Mouse (Mus musculus) induced T-regulatory cell, adult 2 months (primary cell): Measurements from ENCODE around the gene Cbll1.
"Not testable (repeated sequence)": the region's sequence is repeated elsewhere in the genome, so short reads cannot be mapped to it uniquely, and the experiment has no call there.

Experiments
- DNase-seq: peaks from one replicate; pipeline ENCODE4 v3.0.0-alpha.2; 2012; ENCODE audit warnings: low read depth

Gene Cbll1

DNA sequence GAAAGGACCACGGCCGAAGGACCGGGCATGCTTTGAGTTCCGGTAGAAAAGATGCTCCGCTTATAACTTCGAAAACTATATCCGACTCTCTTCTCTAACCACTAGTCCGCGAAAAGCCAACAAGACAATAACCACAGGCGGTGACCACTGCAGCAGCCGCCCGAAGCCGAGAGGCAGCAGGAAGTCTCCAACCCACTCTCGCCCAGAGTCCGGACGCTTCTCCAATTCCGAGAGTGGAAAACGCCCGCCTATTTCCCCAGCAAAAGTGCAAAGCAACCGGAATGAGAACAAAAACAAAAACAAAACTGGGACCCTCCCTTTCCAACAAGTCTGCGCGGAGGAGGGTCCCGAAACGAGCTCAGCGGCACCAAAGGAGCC lies 491 bp downstream of the Cbll1 start:
- no peak for DNase-seq

DNA sequence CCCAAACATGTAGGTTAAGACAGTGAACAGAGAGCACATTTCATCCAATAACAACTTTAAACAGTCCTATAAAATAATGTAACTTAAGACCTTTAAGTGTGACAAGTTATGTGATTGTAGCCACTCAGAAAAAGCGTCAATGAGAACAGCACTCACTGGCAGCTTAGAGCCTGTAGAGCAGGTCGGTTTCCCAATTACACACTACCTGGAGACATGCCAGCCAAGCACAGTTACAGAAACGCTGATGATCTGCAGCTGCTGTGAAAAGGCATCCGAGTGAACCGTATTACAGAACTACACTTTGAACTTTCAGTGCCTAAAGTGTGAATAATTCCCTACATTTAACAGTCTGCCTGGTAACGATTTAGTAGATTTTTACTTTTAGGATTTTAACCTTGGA lies 13.0 kb downstream of the Cbll1 start:
- no peak for DNase-seq

DNA sequence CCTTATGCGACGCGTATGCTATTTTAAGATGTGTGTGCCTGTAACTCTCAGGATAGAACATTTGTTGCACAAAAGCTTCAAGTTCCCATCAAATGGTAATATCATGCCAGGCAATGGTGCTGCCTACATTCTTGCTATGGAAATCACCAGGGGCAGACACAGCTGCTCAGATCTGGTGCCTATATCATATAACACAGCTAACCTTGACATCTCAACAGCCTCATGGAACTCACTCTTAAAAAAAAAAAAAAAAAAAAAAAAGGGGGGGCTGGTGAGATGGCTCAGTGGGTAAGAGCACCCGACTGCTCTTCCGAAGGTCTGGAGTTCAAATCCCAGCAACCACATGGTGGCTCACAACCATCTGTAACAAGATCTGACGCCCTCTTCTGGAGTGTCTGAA lies 21.2 kb downstream of the Cbll1 start:
- DNase-seq: not testable (repeated sequence)

DNA sequence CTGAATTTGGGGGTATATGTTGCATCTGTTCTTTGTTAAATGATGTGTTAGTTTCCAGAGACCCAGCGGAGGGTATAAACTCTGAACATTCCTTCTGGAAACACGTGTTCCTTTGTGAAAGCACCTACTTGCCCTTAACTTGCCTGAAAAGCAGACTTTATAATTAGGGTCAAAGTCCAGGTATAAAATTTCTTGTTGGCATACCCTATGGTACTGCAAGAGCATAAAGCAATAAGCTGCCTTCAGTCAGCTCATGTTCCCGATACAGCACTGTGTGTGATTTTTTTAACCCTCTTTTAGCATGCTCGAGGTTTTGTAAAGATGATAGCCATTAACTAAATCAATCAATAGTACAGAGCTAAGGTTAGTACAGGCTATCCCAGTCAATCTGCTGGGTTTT lies 36.8 kb downstream of the Cbll1 start:
- DNase-seq: no peak

DNA sequence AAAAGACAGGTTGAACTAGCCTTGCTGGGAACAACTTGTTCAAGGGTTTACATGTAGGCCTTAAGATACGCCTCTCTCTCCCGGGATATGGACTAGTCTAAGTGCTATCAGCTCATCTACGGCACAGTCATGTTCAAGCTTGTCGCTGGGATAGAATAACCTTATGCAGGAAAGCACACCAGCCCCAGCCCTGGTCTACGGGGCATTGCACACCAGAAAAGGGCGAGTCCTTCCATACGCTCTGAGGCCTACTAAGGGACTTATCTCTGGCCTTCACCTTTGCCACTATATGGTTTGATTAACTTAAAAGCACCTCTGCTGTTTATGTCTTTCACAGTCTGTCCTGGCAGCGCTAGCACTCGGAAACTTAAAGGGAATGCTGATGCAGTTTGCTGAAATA lies 38.0 kb downstream of the Cbll1 start:
- no peak for DNase-seq

DNA sequence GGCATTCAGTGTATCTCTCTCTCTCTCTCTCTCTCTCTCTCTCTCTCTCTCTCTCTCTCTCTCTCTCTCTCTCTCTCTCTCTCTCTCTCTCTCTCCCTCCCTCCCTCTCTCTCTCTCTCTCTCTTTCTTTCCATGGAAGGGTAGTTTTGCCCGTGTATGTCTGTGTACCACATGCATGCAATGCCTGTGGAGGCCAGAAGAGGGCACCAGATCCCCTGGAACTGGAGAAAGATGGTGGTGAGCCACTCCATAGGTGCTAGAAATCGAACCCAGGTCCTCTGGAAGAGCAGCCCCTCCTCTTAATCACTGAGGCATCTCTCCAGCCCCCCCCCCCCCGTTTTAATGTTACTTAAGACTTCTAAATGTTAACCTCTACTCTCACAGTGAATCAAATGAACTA lies 39.1 kb downstream of the Cbll1 start:
- DNase-seq: peak; percentile 34

DNA sequence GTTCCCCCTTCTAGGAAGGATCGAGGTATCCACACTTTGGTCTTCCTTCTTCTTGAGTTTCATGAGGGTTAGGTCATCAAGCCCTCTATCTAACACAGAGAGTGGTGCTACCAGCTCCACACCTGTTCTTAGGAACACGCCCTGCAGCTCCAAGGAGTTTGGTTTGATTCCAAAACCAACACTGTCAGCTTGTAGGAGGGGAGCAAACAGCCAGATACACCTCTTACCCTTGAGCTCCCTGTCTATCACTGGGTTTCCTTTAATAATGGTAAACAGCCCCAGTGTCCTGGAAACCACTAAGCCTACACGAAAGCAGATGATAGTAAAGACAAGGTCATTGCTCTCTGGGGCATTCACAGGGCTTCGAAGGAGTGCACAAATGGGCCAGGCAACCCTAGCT lies 40.9 kb downstream of the Cbll1 start:
- DNase-seq: no peak

DNA sequence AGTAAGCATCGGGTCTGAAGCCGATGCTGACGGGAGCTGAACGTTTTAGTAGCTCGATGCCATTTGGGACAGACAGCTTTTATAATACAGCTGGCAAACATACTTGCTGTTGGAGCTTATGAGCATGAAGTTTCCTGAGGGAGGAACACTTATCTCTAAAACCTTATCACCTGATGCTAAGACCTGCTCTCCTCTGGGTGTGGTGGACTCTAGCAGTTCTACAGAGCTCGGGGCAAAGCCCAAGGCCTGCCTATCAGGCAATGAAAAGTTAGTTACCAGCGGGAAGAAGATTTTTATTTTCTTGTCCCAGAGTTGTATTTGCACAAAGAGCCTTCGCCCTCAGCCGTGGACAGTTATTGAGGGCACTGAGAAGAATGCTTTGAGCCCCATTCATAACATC lies 43.1 kb downstream of the Cbll1 start:
- DNase-seq: no peak

DNA sequence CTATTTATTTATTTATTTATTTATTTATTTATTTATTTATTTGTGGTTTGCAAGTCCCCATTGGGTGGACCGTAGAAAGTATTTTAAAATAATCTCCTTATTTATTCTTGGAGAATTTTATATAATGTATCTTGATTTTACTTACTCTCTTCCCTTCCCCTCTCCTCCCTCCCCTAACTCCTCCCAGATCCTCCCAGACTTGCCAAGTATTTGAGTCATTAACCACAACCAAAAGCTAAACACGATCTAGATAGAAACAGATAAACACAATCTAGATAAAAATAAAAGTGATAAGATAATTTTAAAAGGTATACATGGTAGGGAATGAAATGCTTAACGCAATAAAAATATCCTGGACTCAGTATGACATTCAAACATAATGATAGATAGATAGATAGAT lies 50.1 kb downstream of the Cbll1 start:
- no peak for DNase-seq

DNA sequence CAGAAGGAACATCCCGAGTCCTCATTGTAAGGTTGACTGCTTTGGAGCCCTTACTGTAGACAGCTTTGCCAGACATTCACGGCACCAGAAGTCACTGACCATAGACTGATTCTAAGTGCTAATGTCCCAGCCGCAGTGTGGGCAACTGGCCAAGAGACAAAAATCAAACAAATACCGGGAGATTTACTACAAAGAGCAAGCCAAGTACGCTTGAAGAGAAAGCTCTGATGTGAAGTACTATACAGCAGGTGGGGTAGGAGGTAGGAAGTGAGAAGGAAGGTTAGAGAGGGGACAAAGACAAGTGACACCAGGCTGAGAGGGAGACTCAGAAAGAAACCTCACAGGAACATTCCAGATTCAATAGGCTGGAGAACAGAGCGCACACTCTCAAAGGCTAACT lies 54.6 kb downstream of the Cbll1 start:
- no peak for DNase-seq

DNA sequence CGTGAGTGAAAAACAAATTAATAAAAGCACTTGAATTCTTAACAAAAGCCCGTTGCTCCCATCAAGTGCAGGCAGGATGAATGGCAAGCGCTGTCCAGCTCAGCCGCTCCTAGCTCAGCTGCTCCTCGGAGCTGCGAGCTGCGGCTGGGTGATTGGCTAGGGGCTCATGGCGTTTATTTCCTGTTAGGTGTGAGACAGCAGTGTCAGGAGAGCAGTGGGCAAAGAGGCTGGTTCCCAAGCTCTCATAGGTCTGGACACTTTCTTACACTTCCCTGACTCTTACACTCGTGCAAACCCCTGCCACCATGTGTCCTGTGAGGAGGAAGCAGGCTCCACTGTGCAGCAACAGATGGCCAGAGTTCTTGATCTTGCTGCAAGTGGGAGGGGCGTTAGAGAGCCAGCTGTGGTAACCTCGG lies 55.3 kb downstream of the Cbll1 start:
- peak; percentile 4 for DNase-seq

DNA sequence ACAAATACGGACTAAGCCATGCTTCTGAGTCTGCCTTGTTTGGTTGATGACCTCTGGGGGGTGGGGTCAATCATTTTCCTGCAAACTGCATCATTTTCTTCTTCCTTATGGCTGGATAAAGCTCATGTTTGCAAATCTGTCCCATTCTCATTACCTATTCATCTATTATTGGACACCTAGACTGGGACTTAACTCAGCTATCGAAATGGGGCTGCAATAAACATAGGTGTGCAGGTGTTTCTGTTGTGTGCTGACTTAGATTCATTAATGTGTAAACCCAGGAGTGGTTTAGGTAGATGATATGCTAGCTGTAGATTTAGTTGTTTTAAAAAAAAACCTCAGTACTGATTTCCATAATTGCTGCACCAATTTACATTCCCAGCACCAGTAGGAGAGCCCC lies 59.8 kb downstream of the Cbll1 start:
- DNase-seq: no peak

DNA sequence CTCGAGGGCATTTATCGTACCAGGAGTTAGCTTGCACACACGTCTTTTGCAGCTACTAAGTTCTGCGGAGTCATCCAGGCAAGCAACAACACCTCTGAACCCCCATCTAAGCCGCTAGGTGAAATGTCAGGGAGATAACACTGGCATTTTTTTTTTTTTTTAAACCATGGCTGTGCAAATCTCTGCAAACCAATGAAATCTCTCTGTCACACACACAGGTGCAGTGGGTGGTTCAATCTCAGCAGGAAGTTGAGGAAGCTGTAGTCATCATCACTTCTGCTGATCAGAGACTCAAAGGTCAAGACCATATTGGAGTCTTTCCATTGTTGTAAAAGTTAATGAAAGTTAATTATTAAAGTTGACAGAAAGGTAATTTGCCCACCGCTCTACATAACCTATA lies 61.6 kb downstream of the Cbll1 start:
- DNase-seq: no peak
